ENCODE assay signal across 13 mouse cellular contexts in the genomic region with DNA sequence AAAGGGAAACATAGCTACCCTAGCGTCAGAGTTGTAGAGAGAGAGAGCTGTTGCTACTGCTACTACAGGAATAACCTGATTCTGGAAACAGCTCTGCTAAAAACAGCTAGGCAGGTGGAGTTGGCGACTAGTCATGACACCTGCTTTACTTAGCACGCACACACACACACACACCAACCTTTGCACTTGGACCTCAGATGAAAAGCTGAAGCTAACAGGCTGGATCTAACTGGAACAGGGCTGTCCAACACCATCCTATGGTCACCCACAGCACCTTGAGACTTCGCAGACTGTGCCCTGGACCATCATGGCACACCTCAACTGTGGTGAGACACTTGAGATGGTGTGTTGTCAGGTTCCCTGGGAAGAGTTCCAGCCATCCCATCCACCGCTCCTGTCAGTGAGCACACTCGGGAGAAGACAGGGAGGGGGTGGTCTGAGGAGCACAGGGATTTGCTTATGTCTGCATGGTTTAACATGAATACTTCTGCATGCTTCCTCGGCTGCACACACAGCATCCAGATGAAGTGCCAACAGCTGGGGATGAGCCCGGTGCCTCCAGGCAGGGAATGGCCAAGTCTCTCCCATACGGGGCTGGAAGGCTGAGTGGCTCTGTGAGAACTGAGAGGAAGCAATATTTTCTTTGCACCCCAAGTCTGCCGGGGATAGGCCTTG. TPM values are rescaled to one million over a fixed set of nuclear protein-coding genes. Genes with fewer than 3 reads are reported as not detected.
DNase-seq lines count a peak whose midpoint lies in the region; ATAC-seq lines count a peak whose summit lies in the region.
"Had no signal": no experiment of that assay in that cellular context is flagged by ENCODE, and none has a peak within 500 bp of the region (broad histone marks: within the 10 kb centered on the region; RNA-seq: fewer than 3 reads in every experiment).

No protein-coding gene starts in this region.

- no peaks in the 10 kb centered on the region for H3K27me3 ChIP-seq in kidney, embryonic 15.5 days
- no peaks in the 10 kb centered on the region for H3K27me3 ChIP-seq in midbrain, embryonic 14.5 days (ENCODE audit: control insufficient read depth, insufficient read depth, low read length)
- no peaks in the 10 kb centered on the region for H3K27me3 ChIP-seq in midbrain, embryonic 11.5 days (ENCODE audit: control insufficient read depth, insufficient read depth, low read length)
- no peaks in the 10 kb centered on the region for H3K27me3 ChIP-seq in hindbrain, embryonic 14.5 days (ENCODE audit: control insufficient read depth, insufficient read depth, low read length)
- H3K27me3 ChIP-seq in neural tube, embryonic 15.5 days (replicated peaks): no peaks in the 10 kb centered on the region
- H3K27me3 ChIP-seq in heart, embryonic 10.5 days (ENCODE audit: insufficient read depth, poor library complexity, severe bottlenecking): no peaks in the 10 kb centered on the region
- H3K27me3 ChIP-seq: limb, embryonic 13.5 days had no signal

- peak; percentile 27 for DNase-seq in kidney, adult 18-20 months
- peak; percentile 39 for DNase-seq in midbrain, embryonic 14.5 days
- DNase-seq in midbrain, embryonic 11.5 days (ENCODE audit: low spot score, missing footprints): no peak
- no peak for DNase-seq in hindbrain, embryonic 14.5 days (ENCODE audit: low spot score)
- DNase-seq in heart, embryonic 10.5 days (ENCODE audit: low spot score): no peak
- no peak for DNase-seq in spleen, postnatal 36 days (ENCODE audit: low spot score in 2 of 2)
- DNase-seq: cerebellum, adult 18-20 months; embryo, embryonic 11 days; gastrocnemius, adult 2 months; layer of hippocampus, postnatal 36 days had no signal

- no peaks in the 10 kb centered on the region for H3K36me3 ChIP-seq in kidney, embryonic 15.5 days
- no peaks in the 10 kb centered on the region for H3K36me3 ChIP-seq in midbrain, embryonic 14.5 days (ENCODE audit: control insufficient read depth, insufficient read depth, low read length)
- H3K36me3 ChIP-seq in midbrain, embryonic 11.5 days (ENCODE audit: control insufficient read depth, insufficient read depth, low read length): no peaks in the 10 kb centered on the region
- no peaks in the 10 kb centered on the region for H3K36me3 ChIP-seq in hindbrain, embryonic 14.5 days (replicated peaks; ENCODE audit: control insufficient read depth, insufficient read depth)
- no peaks in the 10 kb centered on the region for H3K36me3 ChIP-seq in neural tube, embryonic 15.5 days
- peaks cover 4% of the 10 kb centered on the region for H3K36me3 ChIP-seq in heart, embryonic 10.5 days
- H3K36me3 ChIP-seq: limb, embryonic 13.5 days had no signal

- no peak overlapping the region for H3K27ac ChIP-seq in kidney, embryonic 15.5 days
- 0 out of 2 replicates have a peak overlapping the region, but pooled peaks have one; percentile 37 for H3K27ac ChIP-seq in midbrain, embryonic 14.5 days (replicated peaks; ENCODE audit: low read depth, low read length)
- H3K27ac ChIP-seq in midbrain, embryonic 11.5 days (ENCODE audit: low read depth, low read length): no peak overlapping the region
- H3K27ac ChIP-seq in hindbrain, embryonic 14.5 days: no peak overlapping the region
- H3K27ac ChIP-seq in neural tube, embryonic 15.5 days (replicated peaks): peak overlapping the region; percentile 51; the same call in 1 of the 2 replicates
- H3K27ac ChIP-seq in heart, embryonic 10.5 days: no peak overlapping the region
- H3K27ac ChIP-seq: gastrocnemius, adult 2 months; limb, embryonic 13.5 days had no signal

- peaks cover 49% of the 10 kb centered on the region for H3K4me1 ChIP-seq in kidney, embryonic 15.5 days
- peaks cover 65% of the 10 kb centered on the region for H3K4me1 ChIP-seq in midbrain, embryonic 14.5 days (ENCODE audit: control insufficient read depth, insufficient read depth, low read length)
- H3K4me1 ChIP-seq in midbrain, embryonic 11.5 days (ENCODE audit: control insufficient read depth, insufficient read depth, low read length): peaks cover 58% of the 10 kb centered on the region
- H3K4me1 ChIP-seq in hindbrain, embryonic 14.5 days (replicated peaks; ENCODE audit: control insufficient read depth, insufficient read depth, low read length): peaks cover 57% of the 10 kb centered on the region
- peaks cover 77% of the 10 kb centered on the region for H3K4me1 ChIP-seq in neural tube, embryonic 15.5 days
- peaks cover 82% of the 10 kb centered on the region for H3K4me1 ChIP-seq in heart, embryonic 10.5 days

- no peaks in the 10 kb centered on the region; the same call in 1 of the 2 replicates for H3K9me3 ChIP-seq in kidney, embryonic 15.5 days (replicated peaks)
- H3K9me3 ChIP-seq in midbrain, embryonic 14.5 days (ENCODE audit: control insufficient read depth, low read length): no peaks in the 10 kb centered on the region
- no peaks in the 10 kb centered on the region for H3K9me3 ChIP-seq in midbrain, embryonic 11.5 days (ENCODE audit: control insufficient read depth, low read length)
- H3K9me3 ChIP-seq in hindbrain, embryonic 14.5 days (ENCODE audit: control insufficient read depth, low read length): no peaks in the 10 kb centered on the region
- no peaks in the 10 kb centered on the region for H3K9me3 ChIP-seq in neural tube, embryonic 15.5 days (replicated peaks)
- no peaks in the 10 kb centered on the region for H3K9me3 ChIP-seq in heart, embryonic 10.5 days

- WGBS in kidney, embryonic 15.5 days: 77% methylated on average over 10 of the region's 10 CpGs
- 62% methylated on average over 10 of the region's 10 CpGs for WGBS in midbrain, embryonic 14.5 days
- WGBS in midbrain, embryonic 11.5 days: 64% methylated on average over 10 of the region's 10 CpGs
- WGBS in hindbrain, embryonic 14.5 days: 52% methylated on average over 10 of the region's 10 CpGs
- 49% methylated on average over 10 of the region's 10 CpGs for WGBS in neural tube, embryonic 15.5 days
- 68% methylated on average over 10 of the region's 10 CpGs for WGBS in heart, embryonic 10.5 days

- ATAC-seq in kidney, embryonic 15.5 days (replicated peaks; ENCODE audit: low FRiP score): no peak
- no peak for ATAC-seq in midbrain, embryonic 14.5 days (ENCODE audit: low FRiP score, low TSS enrichment)
- ATAC-seq in midbrain, embryonic 11.5 days (ENCODE audit: low FRiP score): no peak
- ATAC-seq in hindbrain, embryonic 14.5 days (ENCODE audit: low FRiP score): peak; percentile 25; the same call in 1 of the 2 replicates
- ATAC-seq in neural tube, embryonic 15.5 days (ENCODE audit: low FRiP score): no peak

- no peak overlapping the region for H3K4me3 ChIP-seq in kidney, embryonic 15.5 days (replicated peaks)
- no peak overlapping the region for H3K4me3 ChIP-seq in midbrain, embryonic 14.5 days (replicated peaks; ENCODE audit: low read depth, low read length)
- H3K4me3 ChIP-seq in midbrain, embryonic 11.5 days (ENCODE audit: low read depth, low read length): no peak overlapping the region
- H3K4me3 ChIP-seq in hindbrain, embryonic 14.5 days (replicated peaks; ENCODE audit: low read length): no peak overlapping the region
- H3K4me3 ChIP-seq in neural tube, embryonic 15.5 days (replicated peaks): no peak overlapping the region
- no peak overlapping the region for H3K4me3 ChIP-seq in heart, embryonic 10.5 days
- H3K4me3 ChIP-seq: gastrocnemius, adult 2 months; limb, embryonic 13.5 days had no signal

- H3K9ac ChIP-seq in kidney, embryonic 15.5 days: no peak overlapping the region
- H3K9ac ChIP-seq in midbrain, embryonic 14.5 days (replicated peaks; ENCODE audit: low read length): no peak overlapping the region
- no peak overlapping the region for H3K9ac ChIP-seq in midbrain, embryonic 11.5 days (ENCODE audit: low read length)
- no peak overlapping the region for H3K9ac ChIP-seq in hindbrain, embryonic 14.5 days
- H3K9ac ChIP-seq in neural tube, embryonic 15.5 days (replicated peaks): no peak overlapping the region
- H3K9ac ChIP-seq: limb, embryonic 13.5 days had no signal

- no peak overlapping the region for H3K4me2 ChIP-seq in kidney, embryonic 15.5 days
- no peak overlapping the region for H3K4me2 ChIP-seq in midbrain, embryonic 14.5 days (ENCODE audit: low read length)
- no peak overlapping the region for H3K4me2 ChIP-seq in midbrain, embryonic 11.5 days
- H3K4me2 ChIP-seq in hindbrain, embryonic 14.5 days (replicated peaks): no peak overlapping the region
- no peak overlapping the region for H3K4me2 ChIP-seq in neural tube, embryonic 15.5 days
- H3K4me2 ChIP-seq: limb, embryonic 13.5 days had no signal

RNA-seq across cellular contexts. Expression of a gene that starts 32.5 kb away (rescaled TPM):
- polyA plus RNA-seq in kidney, embryonic 15.5 days (2015; fragmentation: Nextera tagmentation; extraction: Ambion mirVana): 7.1 and 8.3 TPM in 2 replicates
- 14.1 and 16.4 TPM in 2 replicates for polyA plus RNA-seq in midbrain, embryonic 14.5 days (2014; fragmentation: Nextera tagmentation; extraction: Ambion mirVana)
- 13.7 and 15.0 TPM in 2 replicates for polyA plus RNA-seq in midbrain, embryonic 11.5 days (2014; fragmentation: Nextera tagmentation; extraction: Ambion mirVana)
- polyA plus RNA-seq in hindbrain, embryonic 14.5 days (2014; fragmentation: Nextera tagmentation; extraction: Ambion mirVana): 15.0 and 16.0 TPM in 2 replicates
- polyA plus RNA-seq in neural tube, embryonic 15.5 days (2015; fragmentation: Nextera tagmentation; extraction: Ambion mirVana): 12.4 and 15.5 TPM in 2 replicates
- polyA plus RNA-seq in heart, embryonic 10.5 days (2016; fragmentation: Nextera tagmentation; extraction: Ambion mirVana): 5.1 and 8.1 TPM in 2 replicates

RNA-seq across cellular contexts. Expression of a gene that starts 47.8 kb away (rescaled TPM):
- 10.1 and 11.2 TPM in 2 replicates for polyA plus RNA-seq in kidney, embryonic 15.5 days (2015; fragmentation: Nextera tagmentation; extraction: Ambion mirVana)
- polyA plus RNA-seq in midbrain, embryonic 14.5 days (2014; fragmentation: Nextera tagmentation; extraction: Ambion mirVana): 37.8 and 45.1 TPM in 2 replicates
- 15.1 and 16.3 TPM in 2 replicates for polyA plus RNA-seq in midbrain, embryonic 11.5 days (2014; fragmentation: Nextera tagmentation; extraction: Ambion mirVana)
- polyA plus RNA-seq in hindbrain, embryonic 14.5 days (2014; fragmentation: Nextera tagmentation; extraction: Ambion mirVana): 43.8 and 45.9 TPM in 2 replicates
- polyA plus RNA-seq in neural tube, embryonic 15.5 days (2015; fragmentation: Nextera tagmentation; extraction: Ambion mirVana): 40.4 and 45.0 TPM in 2 replicates
- 2.3 and 3.3 TPM in 2 replicates for polyA plus RNA-seq in heart, embryonic 10.5 days (2016; fragmentation: Nextera tagmentation; extraction: Ambion mirVana)

Comparison
In these comparisons a context has a peak if more than half of its experiments do, and no peak if none do; other contexts are left out.
1. DNase-seq: peak in kidney, adult 18-20 months (single experiment) and midbrain, embryonic 14.5 days (single experiment); none in midbrain, embryonic 11.5 days (single experiment), hindbrain, embryonic 14.5 days (single experiment), heart, embryonic 10.5 days (single experiment) and spleen, postnatal 36 days (0 of 2).
2. H3K27ac ChIP-seq: peak in midbrain, embryonic 14.5 days (single experiment) and neural tube, embryonic 15.5 days (single experiment); none in kidney, embryonic 15.5 days (single experiment), midbrain, embryonic 11.5 days (single experiment), hindbrain, embryonic 14.5 days (single experiment) and heart, embryonic 10.5 days (single experiment).